Mouse (Mus musculus): Measurements from ENCODE around the gene Hacd3.
A peak's percentile ranks its signal among the peaks of the same experiment; 100 is the strongest.

Hacd3 gene

GRCm38 (mm10) chr9:65020991-65021886 lies at the start of gene Hacd3:
Gene Hacd3, minus strand, starts transcription at chr9:65021693.
- DNase-seq (ENCODE audit: low spot score in 2 of 2) = peak; percentile 94

DNA sequence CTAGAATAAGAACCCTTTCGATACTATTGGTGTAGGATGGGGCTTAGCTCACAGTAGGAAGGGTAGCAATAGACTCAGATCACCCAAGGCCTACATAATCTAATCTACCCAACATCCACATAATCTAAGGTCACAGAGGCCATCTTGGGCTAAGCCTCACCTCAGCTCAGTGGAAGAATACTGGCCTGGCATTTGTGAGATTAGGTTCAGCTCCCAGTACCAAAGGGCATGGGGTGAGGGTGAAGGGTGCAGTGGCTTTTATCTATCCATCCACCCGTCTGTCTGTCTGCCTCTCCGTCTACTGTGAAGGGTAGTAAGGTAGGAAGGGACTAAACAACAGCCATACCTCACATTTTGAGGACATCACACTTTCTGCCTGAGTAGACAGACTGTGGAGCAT lies 49.1 kb upstream of the Hacd3 start:
- no peak for DNase-seq (ENCODE audit: low spot score in 2 of 2)

DNA sequence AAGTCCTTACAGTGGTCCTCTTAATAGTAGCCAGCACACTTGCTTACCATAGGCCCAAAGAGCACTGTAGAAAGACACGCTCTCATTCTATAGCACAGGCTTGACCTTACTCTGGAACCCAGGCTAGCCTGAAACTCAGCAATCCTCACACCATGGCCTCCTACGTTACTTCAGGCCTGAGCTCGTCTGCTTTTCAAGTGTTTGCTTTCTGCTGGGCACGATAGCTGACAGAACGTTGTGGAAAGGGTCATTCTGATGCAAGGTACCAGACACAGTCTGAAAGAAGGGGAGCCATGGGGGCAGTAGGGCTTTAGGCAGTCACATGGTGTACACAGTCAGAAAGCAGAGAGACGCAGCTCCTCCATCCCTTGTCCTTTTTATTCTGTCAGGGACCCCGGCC lies 42.8 kb upstream of the Hacd3 start:
- DNase-seq (ENCODE audit: low spot score in 2 of 2) = no peak

DNA sequence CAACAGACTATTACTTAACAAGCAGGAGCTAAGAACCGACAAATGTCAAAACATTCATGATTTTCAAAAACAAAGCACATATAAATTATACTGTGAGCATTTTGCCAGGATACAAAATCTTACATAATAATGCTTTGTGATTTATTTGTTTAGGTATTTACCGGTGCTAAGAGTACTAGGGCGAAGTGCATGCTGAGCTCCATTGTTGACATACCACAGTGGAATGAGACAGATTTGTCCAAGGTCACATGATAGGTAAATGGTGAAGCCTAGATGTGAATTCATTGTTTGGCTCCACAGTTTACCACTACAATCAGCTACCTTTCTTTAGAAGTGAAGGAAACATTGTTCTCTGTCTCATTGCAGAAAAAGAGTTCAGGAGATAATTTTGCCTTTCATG lies 29.5 kb upstream of the Hacd3 start:
- DNase-seq (ENCODE audit: low spot score in 2 of 2) = no peak

- no peak for DNase-seq (ENCODE audit: low spot score in 2 of 2)
Measured at GRCm38 (mm10) chr9:65049422-65049821, 27.9 kb upstream of the Hacd3 start.

GRCm38 (mm10) chr9:65046993-65047392 lies 25.5 kb upstream of the Hacd3 start:
- DNase-seq (ENCODE audit: low spot score in 2 of 2) = no peak

GRCm38 (mm10) chr9:65041430-65041829 lies 19.9 kb upstream of the Hacd3 start:
- no peak for DNase-seq (ENCODE audit: low spot score in 2 of 2)

- no peak for DNase-seq (ENCODE audit: low spot score in 2 of 2)
Measured at GRCm38 (mm10) chr9:65036861-65037260, 15.4 kb upstream of the Hacd3 start.

- peak; percentile 66 to 68 for DNase-seq (ENCODE audit: low spot score in 2 of 2)
Measured at GRCm38 (mm10) chr9:65036456-65036855, 15.0 kb upstream of the Hacd3 start.

DNA sequence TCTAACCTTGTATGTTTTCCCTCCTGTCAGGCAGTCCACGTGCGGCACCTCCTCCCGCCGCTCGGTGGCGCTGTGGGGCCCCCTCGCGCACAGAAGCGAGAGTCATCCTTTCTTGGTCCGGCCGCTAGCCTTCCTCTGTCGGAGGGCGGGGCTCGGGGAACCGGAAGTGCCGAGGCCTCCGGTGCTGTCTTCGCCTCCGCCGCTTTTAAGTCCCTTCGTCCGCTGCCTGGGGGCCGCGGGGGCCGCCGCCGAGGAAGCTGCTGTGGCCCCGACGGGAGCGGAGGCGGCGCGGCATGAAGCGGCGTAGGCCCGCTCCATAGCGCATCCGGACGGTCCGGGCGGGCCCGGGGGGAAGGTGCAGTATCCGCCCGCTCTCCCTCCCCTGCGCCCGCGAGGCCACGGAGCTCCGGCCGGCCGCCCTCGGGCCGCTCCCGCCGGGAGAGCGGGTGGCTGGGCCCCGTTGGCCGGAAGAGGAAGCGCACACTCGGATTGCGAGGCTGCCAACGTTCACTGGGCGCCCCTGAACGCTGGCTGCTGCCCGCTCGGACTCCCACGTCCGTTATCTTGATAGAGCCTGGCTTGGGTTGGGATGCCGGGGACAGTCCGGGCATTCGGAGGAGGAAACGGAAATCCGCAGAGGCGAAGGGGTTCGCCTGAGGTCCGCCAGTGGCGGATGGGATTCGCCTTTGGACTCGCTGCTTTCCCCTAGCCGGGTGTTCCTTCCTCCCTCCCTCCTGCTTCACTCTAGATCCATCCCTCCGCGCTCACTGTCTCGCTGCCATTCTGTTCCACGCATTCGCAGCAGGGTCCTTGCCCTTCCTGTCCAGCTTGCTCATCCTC lies 11.0 kb upstream of the Hacd3 start, which contains the start of gene Dpp8:
TSS of gene Dpp8 (plus strand) at position 146 of the 840 bp plus-strand sequence.
- peak; percentile 95 to 96 for DNase-seq (ENCODE audit: low spot score in 2 of 2)

DNA sequence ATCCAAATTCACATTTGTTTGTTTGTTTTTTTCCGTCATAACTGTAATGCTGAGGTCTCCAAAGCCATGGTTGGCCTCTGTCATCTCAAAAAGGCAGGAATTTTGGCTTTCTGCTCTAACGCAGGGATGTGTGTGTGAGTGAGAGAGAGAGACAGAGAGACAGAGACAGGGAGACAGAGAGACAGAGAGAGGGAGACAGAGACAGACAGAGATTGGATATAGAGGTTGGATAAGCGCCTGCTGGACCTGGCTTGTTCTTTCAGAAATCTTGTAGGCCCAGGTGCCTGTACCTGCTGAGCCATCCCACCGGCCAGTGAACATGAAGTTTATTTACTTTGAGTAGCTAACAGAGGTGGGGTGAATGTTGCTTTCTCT lies 10.4 kb upstream of the Hacd3 start:
- no peak for DNase-seq (ENCODE audit: low spot score in 2 of 2)

- DNase-seq (ENCODE audit: low spot score in 2 of 2) = peak in 1 of 2 experiments; percentile 44
Measured at GRCm38 (mm10) chr9:65031355-65031754, 9.9 kb upstream of the Hacd3 start.

DNA sequence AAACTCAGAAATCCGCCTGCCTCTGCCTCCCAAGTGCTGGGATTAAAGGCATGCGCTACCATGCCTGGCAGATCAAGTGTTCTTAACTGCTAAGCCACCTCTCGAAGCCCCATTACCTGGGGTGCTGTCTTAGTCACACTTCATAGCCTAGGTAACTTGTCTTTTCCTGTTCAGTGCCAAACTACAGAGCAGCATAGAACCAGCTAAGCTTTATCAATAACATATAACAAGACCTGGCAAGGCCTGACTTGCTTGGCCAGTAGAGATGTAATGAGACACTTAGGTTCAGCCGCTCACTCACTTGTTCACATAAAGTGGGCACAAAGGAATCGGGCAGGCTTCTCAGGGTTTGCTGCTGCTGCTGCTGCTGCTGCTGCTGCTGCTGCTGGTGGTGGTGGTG lies 6.8 kb upstream of the Hacd3 start:
- no peak for DNase-seq (ENCODE audit: low spot score in 2 of 2)

DNA sequence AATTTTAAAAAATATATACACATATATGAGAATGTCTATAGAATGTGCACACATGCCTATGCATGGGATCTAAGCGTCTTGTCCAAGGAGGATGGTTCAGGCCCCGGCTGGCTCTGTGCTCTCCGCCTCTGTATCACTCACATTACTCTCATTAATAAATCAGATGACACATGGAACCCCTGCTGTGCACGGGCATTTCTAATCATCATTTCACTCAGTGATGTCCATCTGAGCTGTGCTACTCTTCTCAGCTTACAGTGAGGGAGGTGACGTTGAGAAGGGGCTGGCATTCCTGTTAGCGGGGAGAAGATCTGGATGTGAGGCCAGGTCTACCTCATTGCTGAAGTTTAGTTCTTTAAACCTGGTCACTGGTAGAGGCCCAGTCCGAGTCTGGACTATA lies 5.7 kb upstream of the Hacd3 start:
- no peak for DNase-seq (ENCODE audit: low spot score in 2 of 2)

DNA sequence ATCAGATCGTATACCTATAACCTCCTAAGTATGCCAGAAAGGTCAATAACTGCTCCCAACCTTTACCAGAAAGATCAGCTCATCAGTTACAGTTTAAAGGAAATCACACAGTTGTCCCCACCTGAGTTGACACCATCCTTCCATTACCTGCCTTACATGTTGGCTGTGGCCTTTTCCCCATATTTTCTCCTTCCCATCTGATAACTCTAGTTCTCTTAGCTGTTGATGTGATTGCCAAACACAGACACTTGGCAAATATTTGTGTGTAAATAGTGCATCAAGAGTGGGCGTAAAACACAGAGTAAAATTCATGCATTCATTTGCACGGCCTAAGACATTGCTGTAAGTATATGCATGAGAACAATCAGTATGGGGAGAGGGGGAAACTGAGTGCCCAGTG lies 2.0 kb upstream of the Hacd3 start:
- DNase-seq (ENCODE audit: low spot score in 2 of 2) = no peak

DNA sequence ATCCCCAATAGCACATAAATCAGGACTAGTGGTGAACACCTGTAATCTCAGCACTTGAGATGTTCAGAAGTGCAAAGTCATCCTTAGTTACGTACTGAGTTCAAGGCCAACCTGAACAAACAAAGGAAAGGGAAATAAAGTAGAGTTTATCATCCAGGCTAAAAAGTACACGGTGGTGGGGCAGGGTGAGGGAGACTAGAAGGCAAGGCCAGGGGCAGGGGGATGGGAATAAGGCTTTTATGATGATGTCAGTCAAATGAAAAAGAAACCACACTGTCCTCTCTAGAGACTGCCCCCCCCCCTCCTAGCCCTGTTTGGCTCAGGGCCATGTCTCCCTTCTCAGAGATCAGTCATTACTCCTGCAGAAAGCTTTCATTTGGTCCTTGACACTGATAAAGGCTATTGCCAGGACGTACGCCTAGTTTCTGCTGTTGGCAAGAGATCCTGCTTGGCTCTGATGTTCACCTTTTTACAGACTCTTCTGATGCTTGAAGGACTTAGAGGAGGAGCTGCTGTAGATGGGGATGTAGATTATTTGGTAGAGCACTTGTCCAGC lies 1.2 kb upstream of the Hacd3 start:
- no peak for DNase-seq (ENCODE audit: low spot score in 2 of 2)

DNA sequence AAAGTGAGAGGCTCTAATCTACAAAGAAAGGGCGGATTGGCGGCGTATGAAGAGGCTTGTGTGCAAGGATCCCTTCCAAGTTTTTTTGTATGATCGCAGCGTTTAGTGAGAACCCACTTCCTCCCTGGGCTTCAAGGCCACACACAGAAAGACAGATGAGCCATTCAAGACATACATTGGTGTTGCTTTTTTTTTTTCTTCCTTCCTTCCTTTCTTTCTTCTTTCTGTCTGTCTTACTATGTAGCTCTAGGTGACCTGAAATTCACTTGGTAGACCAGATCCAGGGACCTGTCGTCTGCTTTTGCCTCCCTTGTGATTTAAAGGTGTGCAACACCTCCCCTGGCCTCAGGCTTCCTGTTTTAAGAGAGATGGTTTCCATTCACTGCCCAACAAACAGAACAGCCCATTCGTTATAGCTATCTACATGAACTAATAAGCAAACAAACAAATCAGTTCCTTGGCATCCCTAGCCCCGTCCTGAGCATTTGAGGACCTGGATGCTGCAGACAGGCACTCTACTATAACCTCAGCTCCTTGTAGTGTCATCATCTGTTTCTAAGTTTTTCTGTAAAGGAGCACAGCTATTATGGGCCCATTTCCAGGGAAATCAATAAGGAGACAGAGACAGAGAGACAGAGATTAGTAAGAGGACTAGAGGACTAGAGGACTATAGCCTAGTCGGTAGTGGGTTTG lies 540 bp upstream of the Hacd3 start:
- no peak for DNase-seq (ENCODE audit: low spot score in 2 of 2)

DNA sequence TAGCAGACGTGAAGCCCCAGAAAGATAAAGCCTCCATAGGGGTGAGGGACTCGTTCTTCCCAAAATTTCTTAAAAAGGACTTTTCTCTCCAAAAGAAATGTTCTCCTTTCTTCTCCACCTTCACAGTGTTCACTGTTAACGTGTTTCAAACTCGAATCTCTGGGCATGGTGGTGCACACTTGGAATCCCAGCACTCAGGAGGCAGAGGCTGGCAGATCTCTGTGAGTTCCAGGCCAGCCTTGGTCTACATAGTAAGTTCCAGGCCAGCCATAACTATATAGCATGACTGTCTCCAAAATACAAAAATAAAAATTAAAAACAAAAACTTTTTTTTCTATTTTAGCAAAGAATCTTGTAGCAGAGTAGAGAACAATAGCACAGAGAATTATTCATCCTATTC lies 1.4 kb downstream of the Hacd3 start:
- no peak for DNase-seq (ENCODE audit: low spot score in 2 of 2)

DNA sequence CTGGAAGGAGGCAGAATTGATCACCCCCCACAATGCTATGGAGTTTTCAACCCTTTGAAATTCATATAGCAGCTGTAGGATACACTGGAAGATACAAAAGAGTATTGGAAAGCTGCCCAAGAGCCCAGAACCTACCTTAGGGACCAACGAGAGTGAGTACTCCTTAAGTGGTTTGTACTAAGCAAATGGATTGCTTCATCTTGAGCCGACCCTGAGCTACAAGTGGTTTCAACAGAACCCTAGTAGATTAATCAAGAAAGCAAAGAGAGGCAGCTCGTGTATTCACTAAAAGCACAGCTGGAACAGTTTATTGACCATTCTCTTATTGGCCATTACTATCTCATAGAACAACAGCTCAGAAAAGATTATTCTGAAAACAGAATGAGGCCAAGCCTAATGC lies 2.3 kb downstream of the Hacd3 start:
- no peak for DNase-seq (ENCODE audit: low spot score in 2 of 2)

DNA sequence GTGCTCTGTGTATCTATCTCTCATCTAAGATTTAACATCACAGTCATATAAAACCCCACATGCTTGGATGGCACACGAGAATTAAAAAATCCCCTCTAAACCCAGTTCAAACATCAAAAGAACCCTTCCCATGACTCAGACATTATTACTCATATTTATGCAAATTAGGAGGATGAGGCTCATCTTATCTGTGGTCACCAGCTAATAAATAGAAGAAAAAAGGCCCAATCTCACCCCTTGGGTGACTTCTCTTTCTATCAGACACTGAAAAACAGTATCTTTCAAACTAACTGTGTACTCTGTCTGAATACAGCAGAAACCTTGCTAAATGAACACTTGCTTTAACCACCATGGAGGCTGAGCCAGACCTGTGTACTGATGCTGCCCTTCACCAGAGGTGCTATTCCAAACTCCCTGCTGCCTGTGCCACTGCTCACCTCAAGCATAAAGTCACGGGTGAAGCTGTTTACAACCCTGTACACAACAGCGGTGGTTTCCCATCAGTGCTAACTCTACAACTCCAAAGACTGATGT lies 2.8 kb downstream of the Hacd3 start:
- no peak for DNase-seq (ENCODE audit: low spot score in 2 of 2)

- DNase-seq (ENCODE audit: low spot score in 2 of 2) = no peak
Measured at GRCm38 (mm10) chr9:65017896-65018295, 3.6 kb downstream of the Hacd3 start.
